Mouse (Mus musculus) heart, postnatal 10 days (tissue): ENCODE results near the gene Gp5. TPM values are rescaled to one million over a fixed set of nuclear protein-coding genes. Genes with fewer than 3 reads are reported as not detected.

Source experiments
- total RNA-seq, 2 experiments: library from RNA; stranded (reverse); gene quantifications; 2 replicates each; pipeline ENCODE4 v1.2.3; 2021

Gp5 gene
- total RNA-seq, 2 experiments from 2014 or later: 0.42 to 0.67 TPM

Other genes starting within 250 kb of the Gp5 start
- 10 to 100 TPM; 49.0 to 58.4 TPM for gene Hes1, start 246.4 kb downstream of the Gp5 start, total RNA-seq
- gene Cpn2, start 43.3 kb downstream of the Gp5 start, total RNA-seq: under 1 TPM; 0.30 to 0.67 TPM
- under 1 TPM; 0.60 to 0.65 TPM for gene Lrrc15, start 27.5 kb downstream of the Gp5 start, total RNA-seq
- gene Atp13a3, start 95.2 kb upstream of the Gp5 start, total RNA-seq: 10 to 100 TPM; 73.5 to 73.9 TPM
- gene Tmem44, start 240.1 kb upstream of the Gp5 start, total RNA-seq: 10 to 100 TPM; 15.6 to 18.5 TPM